Mouse (Mus musculus): Measurements from ENCODE around the gene Cacna2d3. TPM values are rescaled to one million over a fixed set of nuclear protein-coding genes. Genes with fewer than 3 reads are reported as not detected.

Gene Cacna2d3
- polyA plus RNA-seq, 1 experiment from 2014 or later: 16.2 TPM

GRCm38 (mm10) chr14:29030519-29030918 is 691.1 kb downstream of the Cacna2d3 start:
- H3K4me2 ChIP-seq: no peak overlapping the region
- no peak overlapping the region for H3K27ac ChIP-seq (ENCODE audit: low read depth, low read length)
- H3K9ac ChIP-seq (ENCODE audit: low read length): no peak overlapping the region
- WGBS: 83% methylated on average over 9 of the region's 9 CpGs
- H3K4me1 ChIP-seq (ENCODE audit: control insufficient read depth, insufficient read depth, low read length): peaks cover 11% of the 10 kb centered on the region
- no peak overlapping the region for H3K4me3 ChIP-seq (ENCODE audit: low read depth, low read length)
- no peaks in the 10 kb centered on the region for H3K36me3 ChIP-seq (ENCODE audit: control insufficient read depth, insufficient read depth, low read length)
- no peaks in the 10 kb centered on the region for H3K27me3 ChIP-seq (ENCODE audit: control insufficient read depth, insufficient read depth, low read length)
- ATAC-seq (ENCODE audit: low FRiP score): no peak
- DNase-seq (ENCODE audit: low spot score, missing footprints): no peak
- no peaks in the 10 kb centered on the region for H3K9me3 ChIP-seq (ENCODE audit: control insufficient read depth, low read length)

GRCm38 (mm10) chr14:29029896-29030420 is 691.7 kb downstream of the Cacna2d3 start:
- Histone ChIP-seq H3K9ac (ENCODE audit: low read length) (no peak overlapping the region), H3K27ac (ENCODE audit: low read depth, low read length) (no peak overlapping the region), H3K4me3 (ENCODE audit: low read depth, low read length) (no peak overlapping the region), H3K27me3 (ENCODE audit: control insufficient read depth, insufficient read depth, low read length) (no peaks in the 10 kb centered on the region), H3K9me3 (ENCODE audit: control insufficient read depth, low read length) (no peaks in the 10 kb centered on the region), H3K36me3 (ENCODE audit: control insufficient read depth, insufficient read depth, low read length) (no peaks in the 10 kb centered on the region), H3K4me2 (no peak overlapping the region), H3K4me1 (ENCODE audit: control insufficient read depth, insufficient read depth, low read length) (peaks cover 11% of the 10 kb centered on the region)
- WGBS: 89% methylated on average over 11 of the region's 11 CpGs
- ATAC-seq (ENCODE audit: low FRiP score) (no peak), DNase-seq (ENCODE audit: low spot score, missing footprints) (no peak)

GRCm38 (mm10) chr14:29029107-29029469 is 692.6 kb downstream of the Cacna2d3 start:
- Histone ChIP-seq H3K27me3 (ENCODE audit: control insufficient read depth, insufficient read depth, low read length) (no peaks in the 10 kb centered on the region), H3K4me2 (no peak overlapping the region), H3K9me3 (ENCODE audit: control insufficient read depth, low read length) (no peaks in the 10 kb centered on the region), H3K36me3 (ENCODE audit: control insufficient read depth, insufficient read depth, low read length) (no peaks in the 10 kb centered on the region), H3K27ac (ENCODE audit: low read depth, low read length) (no peak overlapping the region), H3K4me1 (ENCODE audit: control insufficient read depth, insufficient read depth, low read length) (peaks cover 11% of the 10 kb centered on the region), H3K4me3 (ENCODE audit: low read depth, low read length) (no peak overlapping the region), H3K9ac (ENCODE audit: low read length) (no peak overlapping the region)
- peak; percentile 50 for ATAC-seq (ENCODE audit: low FRiP score)
- DNase-seq (ENCODE audit: low spot score, missing footprints): peak; percentile 90
- WGBS: 40% methylated on average over 2 of the region's 2 CpGs

- Histone ChIP-seq H3K4me1 (ENCODE audit: control insufficient read depth, insufficient read depth, low read length) (peaks cover 11% of the 10 kb centered on the region), H3K27me3 (ENCODE audit: control insufficient read depth, insufficient read depth, low read length) (no peaks in the 10 kb centered on the region), H3K9me3 (ENCODE audit: control insufficient read depth, low read length) (no peaks in the 10 kb centered on the region), H3K9ac (ENCODE audit: low read length) (no peak overlapping the region), H3K4me2 (no peak overlapping the region), H3K36me3 (ENCODE audit: control insufficient read depth, insufficient read depth, low read length) (no peaks in the 10 kb centered on the region), H3K4me3 (ENCODE audit: low read depth, low read length) (no peak overlapping the region), H3K27ac (ENCODE audit: low read depth, low read length) (no peak overlapping the region)
- ATAC-seq (ENCODE audit: low FRiP score): no peak
- no peak for DNase-seq (ENCODE audit: low spot score, missing footprints)
- WGBS: 71% methylated on average over 6 of the region's 6 CpGs
These were observed 693.1 kb downstream of the Cacna2d3 start for GRCm38 (mm10) chr14:29028391-29029106.

GRCm38 (mm10) chr14:29027276-29027675 is 694.4 kb downstream of the Cacna2d3 start:
- H3K36me3 ChIP-seq (ENCODE audit: control insufficient read depth, insufficient read depth, low read length): no peaks in the 10 kb centered on the region
- ATAC-seq (ENCODE audit: low FRiP score): no peak
- no peak overlapping the region for H3K4me3 ChIP-seq (ENCODE audit: low read depth, low read length)
- no peak for DNase-seq (ENCODE audit: low spot score, missing footprints)
- no peak overlapping the region for H3K9ac ChIP-seq (ENCODE audit: low read length)
- H3K4me1 ChIP-seq (ENCODE audit: control insufficient read depth, insufficient read depth, low read length): peaks cover 11% of the 10 kb centered on the region
- no peak overlapping the region for H3K4me2 ChIP-seq
- no peak overlapping the region for H3K27ac ChIP-seq (ENCODE audit: low read depth, low read length)
- WGBS: 86% methylated on average over 5 of the region's 5 CpGs
- no peaks in the 10 kb centered on the region for H3K27me3 ChIP-seq (ENCODE audit: control insufficient read depth, insufficient read depth, low read length)
- H3K9me3 ChIP-seq (ENCODE audit: control insufficient read depth, low read length): no peaks in the 10 kb centered on the region

- H3K27ac ChIP-seq (ENCODE audit: low read depth, low read length): no peak overlapping the region
- 79% methylated on average over 6 of the region's 6 CpGs for WGBS
These were observed 696.3 kb downstream of the Cacna2d3 start for GRCm38 (mm10) chr14:29025335-29025734.

GRCm38 (mm10) chr14:29023246-29023645 is 698.4 kb downstream of the Cacna2d3 start:
- Histone ChIP-seq H3K4me2 (no peak overlapping the region), H3K9ac (ENCODE audit: low read length) (no peak overlapping the region), H3K9me3 (ENCODE audit: control insufficient read depth, low read length) (no peaks in the 10 kb centered on the region), H3K27me3 (ENCODE audit: control insufficient read depth, insufficient read depth, low read length) (no peaks in the 10 kb centered on the region), H3K27ac (ENCODE audit: low read depth, low read length) (no peak overlapping the region), H3K36me3 (ENCODE audit: control insufficient read depth, insufficient read depth, low read length) (no peaks in the 10 kb centered on the region), H3K4me3 (ENCODE audit: low read depth, low read length) (no peak overlapping the region), H3K4me1 (ENCODE audit: control insufficient read depth, insufficient read depth, low read length) (peaks cover 10% of the 10 kb centered on the region)
- ATAC-seq (ENCODE audit: low FRiP score) (no peak), DNase-seq (ENCODE audit: low spot score, missing footprints) (no peak)
- 92% methylated on average over 4 of the region's 4 CpGs for WGBS

More at GRCm38 (mm10) chr14:29025335-29025734, 696.3 kb downstream of the Cacna2d3 start:
- H3K27me3 ChIP-seq (ENCODE audit: control insufficient read depth, insufficient read depth, low read length): no peaks in the 10 kb centered on the region
- no peak overlapping the region for H3K4me2 ChIP-seq
- H3K4me1 ChIP-seq (ENCODE audit: control insufficient read depth, insufficient read depth, low read length): peaks cover 11% of the 10 kb centered on the region
- DNase-seq (ENCODE audit: low spot score, missing footprints) (no peak), ATAC-seq (ENCODE audit: low FRiP score) (no peak)
- no peak overlapping the region for H3K4me3 ChIP-seq (ENCODE audit: low read depth, low read length)
- no peaks in the 10 kb centered on the region for H3K9me3 ChIP-seq (ENCODE audit: control insufficient read depth, low read length)
- no peak overlapping the region for H3K9ac ChIP-seq (ENCODE audit: low read length)
- no peaks in the 10 kb centered on the region for H3K36me3 ChIP-seq (ENCODE audit: control insufficient read depth, insufficient read depth, low read length)

GRCm38 (mm10) chr14:29021295-29021694 is 700.4 kb downstream of the Cacna2d3 start:
- Histone ChIP-seq H3K27ac (ENCODE audit: low read depth, low read length) (no peak overlapping the region), H3K9me3 (ENCODE audit: control insufficient read depth, low read length) (no peaks in the 10 kb centered on the region), H3K9ac (ENCODE audit: low read length) (no peak overlapping the region), H3K36me3 (ENCODE audit: control insufficient read depth, insufficient read depth, low read length) (no peaks in the 10 kb centered on the region), H3K4me2 (no peak overlapping the region), H3K4me1 (ENCODE audit: control insufficient read depth, insufficient read depth, low read length) (peaks cover 17% of the 10 kb centered on the region), H3K4me3 (ENCODE audit: low read depth, low read length) (no peak overlapping the region), H3K27me3 (ENCODE audit: control insufficient read depth, insufficient read depth, low read length) (no peaks in the 10 kb centered on the region)
- DNase-seq (ENCODE audit: low spot score, missing footprints) (no peak), ATAC-seq (ENCODE audit: low FRiP score) (no peak)
- 89% methylated on average over 4 of the region's 4 CpGs for whole genome bisulfite sequencing

- peak; percentile 91 for DNase-seq (ENCODE audit: low spot score, missing footprints)
- no peaks in the 10 kb centered on the region for H3K9me3 ChIP-seq (ENCODE audit: control insufficient read depth, low read length)
- no peaks in the 10 kb centered on the region for H3K27me3 ChIP-seq (ENCODE audit: control insufficient read depth, insufficient read depth, low read length)
- 4% methylated on average over 7 of the region's 7 CpGs for WGBS
- no peaks in the 10 kb centered on the region for H3K36me3 ChIP-seq (ENCODE audit: control insufficient read depth, insufficient read depth, low read length)
- H3K4me2 ChIP-seq: peak overlapping the region; percentile 23
- peak overlapping the region; percentile 77 for H3K27ac ChIP-seq (ENCODE audit: low read depth, low read length)
- no peak overlapping the region; the same call in 1 of the 2 replicates for H3K9ac ChIP-seq (ENCODE audit: low read length)
- H3K4me1 ChIP-seq (ENCODE audit: control insufficient read depth, insufficient read depth, low read length): peaks cover 29% of the 10 kb centered on the region
- H3K4me3 ChIP-seq (ENCODE audit: low read depth, low read length): peak overlapping the region; percentile 3; the same call in 1 of the 2 replicates
- no peak; the same call in 1 of the 2 replicates for ATAC-seq (ENCODE audit: low FRiP score)
These were observed 703.2 kb downstream of the Cacna2d3 start for GRCm38 (mm10) chr14:29018316-29019000.
